Mouse (Mus musculus) thymus, postnatal 25 days (tissue): ENCODE data around the gene Elmod3.

Experiments used
- DNase-seq: peaks from one replicate; pipeline ENCODE4 v3.0.0; 2022

The Elmod3 gene

GRCm38 (mm10) chr6:72528410-72529151, 69.6 kb downstream of the Elmod3 start:
- DNase-seq = no peak

GRCm38 (mm10) chr6:72527070-72527469, 71.1 kb downstream of the Elmod3 start:
- no peak for DNase-seq

- no peak for DNase-seq
These were observed 74.1 kb downstream of the Elmod3 start for GRCm38 (mm10) chr6:72524160-72524559.

DNA sequence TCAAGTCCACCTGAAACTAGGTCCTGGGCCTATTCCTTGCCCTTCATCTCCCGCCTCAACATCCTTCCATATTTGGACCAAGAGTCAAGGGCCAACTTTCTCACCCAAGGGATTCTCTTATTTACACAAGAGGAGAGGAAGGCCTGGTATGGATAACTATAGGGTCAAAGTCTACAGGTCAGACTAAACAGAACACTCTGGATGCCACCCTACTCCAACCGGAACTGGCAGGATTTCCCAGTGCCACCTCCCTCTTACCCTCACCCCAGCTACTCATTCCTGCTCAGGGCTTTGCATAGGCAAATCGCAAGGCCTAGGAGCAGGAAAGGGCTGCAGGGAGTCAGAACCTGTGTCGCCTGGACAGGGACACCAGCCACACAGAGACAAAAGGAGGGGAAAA, 75.0 kb downstream of the Elmod3 start:
- DNase-seq = no peak

DNA sequence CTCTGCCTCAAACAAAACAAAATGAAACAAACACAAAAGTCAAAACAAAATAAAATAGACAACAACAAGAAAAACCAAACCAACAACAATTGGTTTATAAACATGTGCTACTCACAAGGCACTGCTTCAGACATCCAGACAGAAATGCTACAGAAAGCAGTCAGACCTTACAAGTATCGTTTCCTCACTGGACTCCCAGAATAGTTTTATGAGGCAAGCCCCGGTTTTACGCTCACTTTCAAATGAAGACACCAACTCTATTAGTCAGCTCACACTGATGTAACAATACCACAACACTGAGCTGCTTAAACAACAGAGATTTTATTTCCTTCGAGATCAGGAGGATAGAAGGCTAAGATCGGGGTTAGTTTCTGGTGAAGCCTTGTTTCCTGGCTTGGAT, 75.9 kb downstream of the Elmod3 start:
- DNase-seq = no peak

GRCm38 (mm10) chr6:72521607-72522006, 76.6 kb downstream of the Elmod3 start, which contains the start of gene Sh2d6:
Sh2d6 (minus strand) TSS chr6:72521707.
- DNase-seq = no peak

- DNase-seq = no peak
These were observed 77.3 kb downstream of the Elmod3 start for GRCm38 (mm10) chr6:72520904-72521303.

DNA sequence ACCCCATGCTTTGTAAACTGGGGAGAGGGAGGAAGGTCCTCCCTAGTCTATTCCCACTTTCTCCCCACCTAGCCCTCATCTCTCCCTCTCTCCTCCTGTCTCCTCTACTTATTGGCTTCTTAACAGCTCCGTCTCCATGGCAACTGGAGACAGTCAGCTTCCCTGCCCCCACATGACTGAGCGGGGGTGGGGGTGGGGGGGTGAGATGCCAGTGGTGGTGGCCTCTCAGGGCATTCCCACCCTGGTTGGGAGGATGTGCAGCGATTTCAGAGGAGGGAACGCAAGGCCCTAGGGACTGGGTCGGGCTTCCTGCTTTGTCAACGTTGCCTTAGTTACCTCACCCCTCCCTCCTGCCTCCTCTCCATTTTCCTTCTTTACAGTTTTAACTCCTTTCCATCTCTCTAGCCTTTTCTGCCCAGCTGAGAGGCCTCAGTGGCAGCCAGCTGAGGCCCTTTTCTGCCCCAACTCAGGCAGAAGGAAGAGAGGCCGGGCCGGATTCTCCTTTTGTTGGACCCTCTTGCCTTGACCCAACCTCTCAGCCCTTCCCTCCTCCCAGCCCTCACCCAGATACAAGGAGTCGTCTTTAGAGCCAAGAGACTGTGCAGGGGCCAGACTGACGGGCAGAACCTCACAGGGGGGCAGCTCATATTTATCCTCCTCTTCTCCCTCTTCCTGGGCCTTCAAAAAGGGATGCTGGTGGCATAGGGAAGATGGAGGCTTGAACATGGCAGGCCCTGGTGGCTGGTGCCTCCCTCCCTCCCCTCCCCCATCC, 78.1 kb downstream of the Elmod3 start:
- DNase-seq = no peak

DNA sequence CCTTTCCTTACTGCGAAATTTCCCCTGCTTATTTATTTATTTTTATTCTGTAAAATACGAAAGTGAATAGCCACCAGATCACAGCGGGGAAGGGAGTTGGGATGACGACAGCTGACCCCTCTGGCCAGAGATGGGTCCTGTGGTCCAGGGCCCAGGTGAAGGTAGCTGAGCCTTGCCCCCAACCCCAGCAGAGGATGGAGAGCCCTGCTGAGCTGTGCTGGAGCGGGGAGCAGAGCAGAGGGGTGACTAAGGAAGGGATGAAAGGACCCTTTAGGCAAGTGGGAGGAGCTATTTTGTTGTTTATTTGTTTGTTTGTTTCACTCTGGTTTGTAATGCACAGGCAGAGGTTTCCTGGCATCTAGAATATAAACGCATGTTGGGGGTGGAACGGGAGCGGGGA, 78.9 kb downstream of the Elmod3 start:
- no peak for DNase-seq

DNA sequence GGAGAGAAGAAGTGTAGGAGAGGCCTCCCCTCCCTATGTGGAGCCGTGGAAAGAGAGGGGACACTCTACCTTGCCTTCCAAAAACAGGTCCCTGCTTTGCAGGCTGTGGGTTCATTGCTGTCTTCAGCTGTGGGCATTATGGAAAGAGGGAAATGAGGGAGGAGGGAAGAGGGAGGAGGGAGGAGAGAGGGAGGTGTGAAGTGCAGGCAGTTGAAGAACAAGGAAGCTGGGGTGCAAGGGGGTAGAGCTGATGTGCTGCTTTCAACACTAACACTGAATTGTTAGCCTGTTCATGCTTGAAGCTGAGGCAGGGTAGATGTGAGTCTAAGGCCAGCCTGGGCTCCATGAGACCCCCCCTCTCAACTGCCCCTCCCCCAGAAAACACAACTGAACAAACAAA, 79.4 kb downstream of the Elmod3 start:
- no peak for DNase-seq
